Mouse (Mus musculus) C2C12 (cell line): ENCODE measurements around the gene Isoc2a. TPM values are rescaled to one million over a fixed set of nuclear protein-coding genes. Genes with fewer than 3 reads are reported as not detected.

Experiments
- H3K27me3 ChIP-seq: one replicate; pipeline ENCODE4 v1.6.1; 2011; ENCODE audit not compliant: control insufficient read depth, insufficient read depth, insufficient read length
- H3K36me3 ChIP-seq: one replicate; pipeline ENCODE4 v1.6.1; 2011; ENCODE audit not compliant: control insufficient read depth, insufficient read depth
- H3K4me3 ChIP-seq: one replicate; pipeline ENCODE4 v1.5.1; 2011; ENCODE audit warnings: mild to moderate bottlenecking, control low read depth; ENCODE audit not compliant: poor library complexity, insufficient read depth, severe bottlenecking
- H3K79me2 ChIP-seq: one replicate; pipeline ENCODE4 v1.6.1; 2011; ENCODE audit not compliant: control insufficient read depth, insufficient read depth
- H3K79me3 ChIP-seq: one replicate; pipeline ENCODE4 v1.6.1; 2011; ENCODE audit warnings: low read depth, control low read depth
- H3ac ChIP-seq: one replicate; pipeline ENCODE3; 2011; ENCODE audit warnings: low read depth; ENCODE audit not compliant: control insufficient read depth, insufficient read length
- CEBPB ChIP-seq: IDR thresholded peaks from one replicate; pipeline ENCODE4 v1.6.1; 2011; ENCODE audit warnings: low read depth, mild to moderate bottlenecking, control low read depth, moderate library complexity
- CTCF ChIP-seq: IDR thresholded peaks from one replicate; pipeline ENCODE4 v1.5.1; 2011; ENCODE audit not compliant: control insufficient read depth, insufficient read depth, insufficient read length
- FOSL1 ChIP-seq: IDR thresholded peaks from one replicate; pipeline ENCODE4 v1.8.0; 2011; ENCODE audit warnings: mild to moderate bottlenecking, low read length; ENCODE audit not compliant: poor library complexity, insufficient read depth, severe bottlenecking
- MAX ChIP-seq: IDR thresholded peaks from one replicate; pipeline ENCODE4 v1.6.1; 2011; ENCODE audit warnings: mild to moderate bottlenecking, control low read depth
- MYOD1 ChIP-seq: IDR thresholded peaks from one replicate; pipeline ENCODE4 v1.6.1; 2011; ENCODE audit warnings: low read depth; ENCODE audit not compliant: control insufficient read depth, insufficient read length
- MYOG ChIP-seq: IDR thresholded peaks from one replicate; pipeline ENCODE4 v1.6.1; 2011; ENCODE audit not compliant: control insufficient read depth, insufficient read length; ENCODE audit errors: extremely low read depth
- USF1 ChIP-seq: IDR thresholded peaks from one replicate; pipeline ENCODE4 v1.6.1; 2011; ENCODE audit warnings: low read depth, mild to moderate bottlenecking, control low read depth, moderate library complexity
- polyA plus RNA-seq: library from polyadenylated mRNA; unstranded; fragments of >200 nt; fragmentation: generic; extraction: Trizol; gene quantifications from one replicate; pipeline ENCODE4 v1.2.1, GENCODE M21; 2012; ENCODE audit warnings: missing spikeins

Gene Isoc2a
- polyA plus RNA-seq, 1 experiment, result 3.7 TPM

DNA sequence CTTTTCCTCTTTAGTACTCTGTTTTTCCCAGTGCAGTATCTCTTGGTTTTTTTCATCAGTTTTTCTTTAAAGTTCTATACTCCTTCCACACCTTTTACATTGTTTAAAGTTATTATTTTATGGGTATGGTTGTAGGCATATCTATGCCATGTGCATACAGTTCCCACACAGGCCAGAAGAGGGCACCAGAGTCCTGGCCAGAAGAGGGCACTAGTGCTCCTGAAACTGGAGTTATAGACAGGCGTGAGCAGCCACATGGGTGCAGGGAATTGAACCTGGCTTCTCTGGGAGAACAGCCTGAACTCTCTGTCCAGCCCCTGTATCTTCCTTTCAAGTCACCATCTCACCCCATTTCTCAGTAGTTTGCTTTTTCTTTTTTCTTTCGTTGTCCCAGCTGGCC lies 61.5 kb downstream of the Isoc2a start:
- Histone ChIP-seq H3ac (no peak overlapping the region), H3K79me3 (no peaks in the 10 kb centered on the region), H3K4me3 (no peak overlapping the region), H3K79me2 (no peaks in the 10 kb centered on the region), H3K36me3 (no peaks in the 10 kb centered on the region), H3K27me3 (no peaks in the 10 kb centered on the region)
- TF ChIP-seq CTCF (peak; percentile 86), CEBPB (no peak)

DNA sequence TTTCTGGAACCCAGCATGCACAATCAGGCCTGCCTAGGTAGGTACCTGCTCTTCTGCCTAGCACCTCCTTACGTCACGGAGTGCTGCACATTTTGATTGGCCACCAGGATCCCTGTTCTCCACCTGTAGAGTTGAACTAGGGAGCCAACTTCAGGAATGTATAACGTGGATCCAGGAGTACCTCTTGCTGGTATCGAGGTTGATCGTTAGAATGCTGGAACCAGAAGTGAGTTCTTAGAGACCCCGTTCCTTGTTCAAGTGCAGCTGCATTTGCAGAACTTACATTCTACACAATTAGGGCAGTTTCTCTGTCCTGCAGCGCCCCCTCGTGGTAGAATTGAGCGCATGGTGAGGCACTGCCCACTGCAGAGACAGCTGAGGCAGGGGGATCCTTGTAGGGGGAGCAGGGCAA lies 63.1 kb downstream of the Isoc2a start:
- Histone ChIP-seq H3K36me3 (no peaks in the 10 kb centered on the region), H3K27me3 (no peaks in the 10 kb centered on the region), H3K79me3 (no peaks in the 10 kb centered on the region), H3K79me2 (no peaks in the 10 kb centered on the region), H3ac (no peak overlapping the region), H3K4me3 (no peak overlapping the region)
- peak; percentile 63 for TF ChIP-seq CTCF
- no peak for TF ChIP-seq USF1
- no peak for TF ChIP-seq FOSL1
- TF ChIP-seq MYOD1, result no peak

- Histone ChIP-seq H3K79me2 (no peaks in the 10 kb centered on the region), H3ac (no peak overlapping the region), H3K27me3 (peaks cover 2% of the 10 kb centered on the region), H3K36me3 (no peaks in the 10 kb centered on the region), H3K4me3 (no peak overlapping the region), H3K79me3 (no peaks in the 10 kb centered on the region)
- TF ChIP-seq MAX (no peak), CTCF (no peak), CEBPB (no peak), MYOG (no peak), FOSL1 (no peak), USF1 (no peak), MYOD1 (no peak)
These were observed 65.7 kb downstream of the Isoc2a start for GRCm38 (mm10) chr7:4942673-4943072.

DNA sequence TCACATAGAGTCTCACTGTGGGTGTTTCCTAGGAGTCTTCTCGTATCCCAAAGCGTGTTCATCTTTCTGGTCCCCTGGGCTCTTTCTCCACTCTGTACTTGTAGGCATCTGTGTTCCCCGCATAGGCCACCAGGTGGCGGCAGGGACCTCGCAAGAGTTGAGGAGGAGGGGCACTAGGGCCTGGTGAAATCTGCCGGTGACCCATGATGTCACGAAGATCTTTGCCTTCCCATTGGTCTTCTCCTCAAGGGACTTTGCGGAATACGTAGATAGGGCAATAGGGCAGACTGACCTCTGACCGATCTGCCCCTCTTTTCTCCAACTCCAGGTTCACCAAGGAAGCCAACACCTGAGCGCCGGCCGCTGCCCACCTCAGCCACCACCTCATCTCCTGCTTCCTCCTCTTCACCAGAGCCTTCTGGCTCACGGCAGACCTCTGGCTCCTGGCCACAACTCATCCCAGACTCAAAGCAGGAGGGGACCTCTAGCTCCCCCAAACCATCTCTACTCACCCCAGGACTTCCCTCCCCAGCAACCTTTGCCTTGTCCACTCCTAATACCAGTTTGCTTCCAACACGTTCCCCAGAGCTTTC lies 66.4 kb downstream of the Isoc2a start:
- H3K36me3 ChIP-seq, result no peaks in the 10 kb centered on the region
- H3ac ChIP-seq, result no peak overlapping the region
- H3K27me3 ChIP-seq, result peaks cover 6% of the 10 kb centered on the region
- TF ChIP-seq MAX, result no peak
- no peak for TF ChIP-seq CEBPB
- TF ChIP-seq CTCF, result peak; percentile 79
- no peak for TF ChIP-seq MYOG
- TF ChIP-seq MYOD1, result no peak
- no peak for TF ChIP-seq USF1
- no peaks in the 10 kb centered on the region for H3K79me2 ChIP-seq
- H3K79me3 ChIP-seq, result no peaks in the 10 kb centered on the region
- H3K4me3 ChIP-seq, result no peak overlapping the region

Other genes with a start within 250 kb of the Isoc2a start
- gene Tmem86b, start 245.7 kb upstream of the Isoc2a start, polyA plus RNA-seq, result 2.8 TPM
- 56.1 TPM for gene Ppp6r1, start 218.1 kb upstream of the Isoc2a start, polyA plus RNA-seq
- 110 TPM for gene Hspbp1, start 192.1 kb upstream of the Isoc2a start, polyA plus RNA-seq
- 15.3 TPM for gene Brsk1, start 186.5 kb upstream of the Isoc2a start, polyA plus RNA-seq
- 0.07 TPM for gene Tmem150b, start 151.9 kb upstream of the Isoc2a start, polyA plus RNA-seq
- 12.7 TPM for gene Kmt5c, start 137.0 kb upstream of the Isoc2a start, polyA plus RNA-seq
- 0.26 TPM for gene Cox6b2, start 124.1 kb upstream of the Isoc2a start, polyA plus RNA-seq
- not detected for gene Fam71e2, start 105.9 kb upstream of the Isoc2a start, polyA plus RNA-seq
- gene Il11, start 94.3 kb upstream of the Isoc2a start, polyA plus RNA-seq, result 1.3 TPM
- gene Tmem190, start 94.2 kb upstream of the Isoc2a start, polyA plus RNA-seq, result 0.84 TPM
- 22.9 TPM for gene Tmem238, start 87.5 kb upstream of the Isoc2a start, polyA plus RNA-seq
- 3,556 TPM for gene Rpl28, start 84.3 kb upstream of the Isoc2a start, polyA plus RNA-seq
- gene Ube2s, start 64.6 kb upstream of the Isoc2a start, polyA plus RNA-seq, result 599 TPM
- not detected for gene Shisa7, start 32.5 kb upstream of the Isoc2a start, polyA plus RNA-seq
- 0.32 TPM for gene Isoc2b, start 6.9 kb upstream of the Isoc2a start, polyA plus RNA-seq
- not detected for gene Gm36210, start 29.4 kb downstream of the Isoc2a start, polyA plus RNA-seq
- gene Zfp628, start 38.1 kb downstream of the Isoc2a start, polyA plus RNA-seq, result 9.0 TPM
- 2.7 TPM for gene Nat14, start 44.9 kb downstream of the Isoc2a start, polyA plus RNA-seq
- 3.7 TPM for gene Ssc5d, start 48.6 kb downstream of the Isoc2a start, polyA plus RNA-seq
- gene Sbk2, start 87.3 kb downstream of the Isoc2a start, polyA plus RNA-seq, result 0.06 TPM
- 0.02 TPM for gene Sbk3, start 94.0 kb downstream of the Isoc2a start, polyA plus RNA-seq
- 10.1 TPM for gene Zfp579, start 119.0 kb downstream of the Isoc2a start, polyA plus RNA-seq
- 12.9 TPM for gene Zfp524, start 137.3 kb downstream of the Isoc2a start, polyA plus RNA-seq
- gene Fiz1, start 137.5 kb downstream of the Isoc2a start, polyA plus RNA-seq, result 30.6 TPM
- gene Gm44973, start 138.3 kb downstream of the Isoc2a start, polyA plus RNA-seq, result not detected
- 16.5 TPM for gene Zfp865, start 143.2 kb downstream of the Isoc2a start, polyA plus RNA-seq
- gene Ccdc106, start 143.4 kb downstream of the Isoc2a start, polyA plus RNA-seq, result 0.34 TPM
- not detected for gene 4632433K11Rik, start 157.0 kb downstream of the Isoc2a start, polyA plus RNA-seq
- gene Zfp784, start 161.3 kb downstream of the Isoc2a start, polyA plus RNA-seq, result 1.5 TPM
- 13.7 TPM for gene Zfp580, start 174.4 kb downstream of the Isoc2a start, polyA plus RNA-seq
- 333 TPM for gene U2af2, start 185.0 kb downstream of the Isoc2a start, polyA plus RNA-seq
- 102 TPM for gene Epn1, start 203.1 kb downstream of the Isoc2a start, polyA plus RNA-seq
- gene Rfpl4, start 239.8 kb downstream of the Isoc2a start, polyA plus RNA-seq, result not detected
- 0.05 TPM for gene Rasl2-9, start 248.8 kb downstream of the Isoc2a start, polyA plus RNA-seq